Mouse (Mus musculus): Measurements from ENCODE around the gene Kcnc4.

Kcnc4 gene

GRCm38 (mm10) chr3:107458104-107458503, 1.2 kb downstream of the Kcnc4 start:
- no peak for DNase-seq

GRCm38 (mm10) chr3:107454280-107454679, 5.1 kb downstream of the Kcnc4 start:
- no peak for DNase-seq

GRCm38 (mm10) chr3:107446822-107447221, 12.5 kb downstream of the Kcnc4 start:
- no peak for DNase-seq

- no peak for DNase-seq
Observed at GRCm38 (mm10) chr3:107443866-107444265, 15.5 kb downstream of the Kcnc4 start.

- no peak for DNase-seq
Observed at GRCm38 (mm10) chr3:107442191-107442590, 17.2 kb downstream of the Kcnc4 start.

- no peak for DNase-seq
Observed at GRCm38 (mm10) chr3:107441306-107441705, 18.0 kb downstream of the Kcnc4 start.

- DNase-seq, result no peak
Observed at GRCm38 (mm10) chr3:107439280-107439679, 20.1 kb downstream of the Kcnc4 start.

GRCm38 (mm10) chr3:107437666-107438065, 21.7 kb downstream of the Kcnc4 start:
- no peak for DNase-seq

GRCm38 (mm10) chr3:107436434-107436833, 22.9 kb downstream of the Kcnc4 start:
- no peak for DNase-seq

- DNase-seq, result no peak
Observed at GRCm38 (mm10) chr3:107433614-107434013, 25.7 kb downstream of the Kcnc4 start.

- DNase-seq, result peak in 1 of 2 experiments; percentile 57
Observed at GRCm38 (mm10) chr3:107431268-107431667, 28.1 kb downstream of the Kcnc4 start.

- DNase-seq, result no peak
Observed at GRCm38 (mm10) chr3:107424258-107425041, 34.9 kb downstream of the Kcnc4 start.

- no peak for DNase-seq
Observed at GRCm38 (mm10) chr3:107420156-107420555, 39.2 kb downstream of the Kcnc4 start.

- DNase-seq, result no peak
Observed at GRCm38 (mm10) chr3:107417287-107417644, 42.1 kb downstream of the Kcnc4 start.

GRCm38 (mm10) chr3:107416541-107417286, 42.6 kb downstream of the Kcnc4 start:
- no peak for DNase-seq

GRCm38 (mm10) chr3:107413093-107413492, 46.3 kb downstream of the Kcnc4 start:
- no peak for DNase-seq

GRCm38 (mm10) chr3:107412509-107412908, 46.8 kb downstream of the Kcnc4 start:
- no peak for DNase-seq

- no peak for DNase-seq
Observed at GRCm38 (mm10) chr3:107411669-107412068, 47.7 kb downstream of the Kcnc4 start.

- no peak for DNase-seq
Observed at GRCm38 (mm10) chr3:107401401-107401800, 58.0 kb downstream of the Kcnc4 start.

- DNase-seq, result no peak
Observed at GRCm38 (mm10) chr3:107399991-107400640, 59.2 kb downstream of the Kcnc4 start.

GRCm38 (mm10) chr3:107391198-107391597, 68.2 kb downstream of the Kcnc4 start:
- no peak for DNase-seq

All from lung, postnatal 4 days (tissue).